Mouse (Mus musculus) adrenal gland, postnatal 25 days (tissue): ENCODE data around the gene Tmem240. TPM values are rescaled to one million over a fixed set of nuclear protein-coding genes. Genes with fewer than 3 reads are reported as not detected.
A peak's percentile ranks its signal among the peaks of the same experiment; 100 is the strongest.
"Not testable (repeated sequence)": the region's sequence is repeated elsewhere in the genome, so short reads cannot be mapped to it uniquely, and the experiment has no call there.

Source experiments
- DNase-seq: peaks from one replicate; pipeline ENCODE4 v3.0.0; 2021; ENCODE audit warnings: mixed read lengths
- long read RNA-seq: library from polyadenylated mRNA; stranded (forward); transcript quantifications from one replicate; pipeline ENCODE4 v2.0.0, GENCODE M21; 2021
- total RNA-seq: library from RNA; stranded (reverse); gene quantifications from 2 replicates; pipeline ENCODE4 v1.2.3, GENCODE M21; 2021

Tmem240 gene
- 0.86 and 1.6 TPM in 2 replicates for total RNA-seq
- long read RNA-seq, full-length matches to known transcripts = 2 of 4 reads
- long read RNA-seq, partial matches to known transcripts = 0 of 4 reads
- long read RNA-seq, other reads (novel, unspliced or antisense) = 2 of 4 reads

- peak; percentile 92 for DNase-seq
Measured at GRCm38 (mm10) chr4:155734350-155734941, at the start of gene Tmem240. Gene Tmem240, plus strand, starts transcription at chr4:155734800.

GRCm38 (mm10) chr4:155687764-155688163, 46.8 kb upstream of the Tmem240 start:
- DNase-seq = not testable (repeated sequence)

GRCm38 (mm10) chr4:155690571-155691375, 43.8 kb upstream of the Tmem240 start:
- DNase-seq = peak; percentile 20

- DNase-seq = no peak
Measured at GRCm38 (mm10) chr4:155692421-155692820, 42.2 kb upstream of the Tmem240 start.

GRCm38 (mm10) chr4:155694111-155694481, 40.5 kb upstream of the Tmem240 start, which contains the start of gene Fndc10:
Gene Fndc10, plus strand, starts transcription at chr4:155694342.
- peak; percentile 84 for DNase-seq

- peak; percentile 61 for DNase-seq
Measured at GRCm38 (mm10) chr4:155694482-155695401, 39.9 kb upstream of the Tmem240 start.

- peak; percentile 9 for DNase-seq
Measured at GRCm38 (mm10) chr4:155695531-155696062, 39.0 kb upstream of the Tmem240 start.

GRCm38 (mm10) chr4:155696261-155697255, 38.0 kb upstream of the Tmem240 start:
- peak; percentile 52 for DNase-seq

GRCm38 (mm10) chr4:155700425-155700824, 34.2 kb upstream of the Tmem240 start:
- no peak for DNase-seq

GRCm38 (mm10) chr4:155703425-155703929, 31.1 kb upstream of the Tmem240 start:
- no peak for DNase-seq

- peak; percentile 94 for DNase-seq
Measured at GRCm38 (mm10) chr4:155704721-155705591, 29.6 kb upstream of the Tmem240 start, which contains the start of gene Ssu72. Gene Ssu72, plus strand, starts transcription at chr4:155704800.

- DNase-seq = peak; percentile 30
Measured at GRCm38 (mm10) chr4:155705592-155705929, 29.0 kb upstream of the Tmem240 start.

- DNase-seq = no peak
Measured at GRCm38 (mm10) chr4:155708582-155708981, 26.0 kb upstream of the Tmem240 start.

GRCm38 (mm10) chr4:155708988-155709387, 25.6 kb upstream of the Tmem240 start:
- no peak for DNase-seq

GRCm38 (mm10) chr4:155710521-155711252, 23.9 kb upstream of the Tmem240 start:
- no peak for DNase-seq

- DNase-seq = no peak
Measured at GRCm38 (mm10) chr4:155721668-155722083, 12.9 kb upstream of the Tmem240 start.

GRCm38 (mm10) chr4:155727993-155728392, 6.6 kb upstream of the Tmem240 start:
- no peak for DNase-seq

GRCm38 (mm10) chr4:155733267-155733666, 1.3 kb upstream of the Tmem240 start:
- DNase-seq = peak; percentile 20
